Mouse (Mus musculus) myocyte (in vitro differentiated cells): Measurements from ENCODE around the gene Sc5d. TPM values are rescaled to one million over a fixed set of nuclear protein-coding genes. Genes with fewer than 3 reads are reported as not detected.

ENCODE experiments used
- H3K27me3 ChIP-seq: one replicate; pipeline ENCODE4 v1.6.1; 2011; ENCODE audit not compliant: control insufficient read depth, insufficient read depth, insufficient read length
- H3K36me3 ChIP-seq: one replicate; pipeline ENCODE4 v1.6.1; 2011; ENCODE audit not compliant: control insufficient read depth, insufficient read depth
- H3K4me2 ChIP-seq: one replicate; pipeline ENCODE4 v1.6.1; 2011; ENCODE audit warnings: low read depth, control low read depth
- H3K4me3 ChIP-seq: one replicate; pipeline ENCODE4 v1.5.1; 2011; ENCODE audit warnings: mild to moderate bottlenecking, control low read depth, moderate library complexity
- H3K79me2 ChIP-seq: one replicate; pipeline ENCODE4 v1.6.1; 2011; ENCODE audit not compliant: control insufficient read depth, insufficient read depth
- H3ac ChIP-seq: one replicate; pipeline ENCODE4 v1.6.1; 2011; ENCODE audit not compliant: control insufficient read depth, insufficient read length
- CEBPB ChIP-seq: IDR thresholded peaks from 2 replicates; pipeline ENCODE4 v1.6.1; 2011; ENCODE audit warnings: mild to moderate bottlenecking, moderate library complexity; ENCODE audit not compliant: poor library complexity, insufficient read depth, severe bottlenecking
- E2F4 ChIP-seq: IDR thresholded peaks from one replicate; pipeline ENCODE4 v1.6.1; 2011; ENCODE audit warnings: mild to moderate bottlenecking, control low read depth, moderate library complexity; ENCODE audit not compliant: insufficient read depth
- MAX ChIP-seq: IDR thresholded peaks from one replicate; pipeline ENCODE4 v1.6.1; 2011; ENCODE audit warnings: low read depth, mild to moderate bottlenecking, control low read depth
- MYOD1 ChIP-seq, 3 experiments: IDR thresholded peaks; one replicate each; pipeline ENCODE4 v1.6.1; 2011; ENCODE audit warnings: control low read depth in 2 of 3, low read depth in 2 of 3, mild to moderate bottlenecking in 2 of 3, moderate library complexity in 1 of 3; ENCODE audit not compliant: insufficient read length in 2 of 3, control insufficient read depth in 1 of 3
- MYOG ChIP-seq, 3 experiments: IDR thresholded peaks; one replicate each; pipeline ENCODE4 v1.6.1; 2011; ENCODE audit warnings: control low read depth in 2 of 3, low read depth in 2 of 3, mild to moderate bottlenecking in 2 of 3; ENCODE audit not compliant: insufficient read length in 2 of 3, control insufficient read depth in 1 of 3, insufficient read depth in 1 of 3
- POLR2A ChIP-seq: IDR thresholded peaks from one replicate; pipeline ENCODE4 v1.6.1; 2011; ENCODE audit warnings: low read depth, mild to moderate bottlenecking, control low read depth, moderate library complexity; ENCODE audit not compliant: insufficient read length
- POLR2AphosphoS2 ChIP-seq: IDR thresholded peaks from one replicate; pipeline ENCODE4 v1.6.1; 2011; ENCODE audit warnings: low read depth, control low read depth; ENCODE audit not compliant: insufficient read length
- REST ChIP-seq: IDR thresholded peaks from one replicate; pipeline ENCODE4 v1.6.1; 2011; ENCODE audit warnings: mild to moderate bottlenecking, control low read depth, moderate library complexity; ENCODE audit not compliant: insufficient read depth, insufficient read length
- SRF ChIP-seq: IDR thresholded peaks from one replicate; pipeline ENCODE4 v1.6.1; 2011; ENCODE audit warnings: low read depth; ENCODE audit not compliant: control insufficient read depth, insufficient read length
- TCF12 ChIP-seq: IDR thresholded peaks from one replicate; pipeline ENCODE4 v1.6.1; 2011; ENCODE audit warnings: mild to moderate bottlenecking, control low read depth; ENCODE audit not compliant: poor library complexity, insufficient read depth, severe bottlenecking
- TCF3 ChIP-seq: IDR thresholded peaks from one replicate; pipeline ENCODE4 v1.6.1; 2011; ENCODE audit warnings: low read depth, control low read depth; ENCODE audit not compliant: insufficient read length
- USF1 ChIP-seq: IDR thresholded peaks from one replicate; pipeline ENCODE4 v1.6.1; 2011; ENCODE audit warnings: low read depth, mild to moderate bottlenecking, control low read depth, moderate library complexity
- polyA plus RNA-seq: library from polyadenylated mRNA; unstranded; fragments of >200 nt; fragmentation: generic; extraction: Trizol; gene quantifications from one replicate; pipeline ENCODE4 v1.2.1, GENCODE M21; 2012; ENCODE audit warnings: missing spikeins

The Sc5d gene
- polyA plus RNA-seq, 1 experiment: 18.6 TPM

DNA sequence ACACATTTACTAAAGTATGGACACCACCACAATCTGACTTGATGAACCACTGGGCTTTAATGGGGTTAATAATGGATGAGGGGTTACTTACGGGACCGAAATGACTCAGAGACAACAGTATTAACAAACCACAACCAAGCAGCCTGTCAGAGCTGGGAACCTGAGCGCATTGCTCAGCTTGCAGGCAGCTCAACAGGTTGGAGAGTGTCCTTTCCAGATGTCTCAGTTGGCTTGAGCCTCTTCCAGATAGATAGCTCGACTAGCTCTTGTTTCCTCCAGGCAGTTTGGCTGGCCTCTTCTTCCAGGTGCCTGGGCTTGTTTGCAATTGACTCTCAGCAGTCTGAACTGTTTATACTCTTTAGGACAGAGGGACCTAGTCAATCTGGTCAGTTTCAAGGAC, 8.6 kb upstream of the Sc5d start:
- Histone ChIP-seq H3K27me3 (peaks cover 6% of the 10 kb centered on the region), H3K4me2 (peak overlapping the region; percentile 24)
- no peak for TF ChIP-seq SRF
- no peak for TF ChIP-seq CEBPB
- no peak for TF ChIP-seq REST
- no peak for TF ChIP-seq TCF12
- no peak for TF ChIP-seq POLR2A
- TF ChIP-seq MAX: no peak
- no peak for TF ChIP-seq MYOG (IDR thresholded peaks at IDR 0.05; ENCODE audit: control insufficient read depth in 1 of 3, insufficient read depth in 1 of 3, insufficient read length in 2 of 3, low read depth in 2 of 3)
- no peak for TF ChIP-seq USF1
- TF ChIP-seq MYOD1 (IDR thresholded peaks at IDR 0.05; ENCODE audit: control insufficient read depth in 1 of 3, insufficient read length in 2 of 3, low read depth in 2 of 3): no peak
- TF ChIP-seq E2F4: no peak
- no peak for TF ChIP-seq TCF3
- TF ChIP-seq POLR2AphosphoS2: no peak

GRCm38 (mm10) chr9:42271456-42271855, 7.4 kb upstream of the Sc5d start:
- H3K79me2 ChIP-seq: no peaks in the 10 kb centered on the region
- H3ac ChIP-seq: no peak overlapping the region
- TF ChIP-seq REST (no peak), POLR2A (no peak), SRF (no peak), TCF12 (no peak), CEBPB (no peak), E2F4 (no peak), MYOD1 (IDR thresholded peaks at IDR 0.05; ENCODE audit: control insufficient read depth in 1 of 3, insufficient read length in 2 of 3, low read depth in 2 of 3) (no peak)
- H3K27me3 ChIP-seq: peaks cover 6% of the 10 kb centered on the region
- H3K4me2 ChIP-seq: no peak overlapping the region
- no peak overlapping the region for H3K4me3 ChIP-seq
- H3K36me3 ChIP-seq: no peaks in the 10 kb centered on the region

More for the DNA sequence above, 8.6 kb upstream of the Sc5d start:
- H3K4me3 ChIP-seq: no peak overlapping the region
- H3K79me2 ChIP-seq: no peaks in the 10 kb centered on the region
- no peak overlapping the region for H3ac ChIP-seq
- H3K36me3 ChIP-seq: no peaks in the 10 kb centered on the region

GRCm38 (mm10) chr9:42270617-42271016, 6.6 kb upstream of the Sc5d start:
- H3K4me2 ChIP-seq: no peak overlapping the region
- peaks cover 6% of the 10 kb centered on the region for H3K27me3 ChIP-seq
- no peaks in the 10 kb centered on the region for H3K36me3 ChIP-seq
- H3K79me2 ChIP-seq: no peaks in the 10 kb centered on the region
- TF ChIP-seq E2F4: no peak
- TF ChIP-seq MAX: no peak
- H3K4me3 ChIP-seq: no peak overlapping the region
- no peak overlapping the region for H3ac ChIP-seq

DNA sequence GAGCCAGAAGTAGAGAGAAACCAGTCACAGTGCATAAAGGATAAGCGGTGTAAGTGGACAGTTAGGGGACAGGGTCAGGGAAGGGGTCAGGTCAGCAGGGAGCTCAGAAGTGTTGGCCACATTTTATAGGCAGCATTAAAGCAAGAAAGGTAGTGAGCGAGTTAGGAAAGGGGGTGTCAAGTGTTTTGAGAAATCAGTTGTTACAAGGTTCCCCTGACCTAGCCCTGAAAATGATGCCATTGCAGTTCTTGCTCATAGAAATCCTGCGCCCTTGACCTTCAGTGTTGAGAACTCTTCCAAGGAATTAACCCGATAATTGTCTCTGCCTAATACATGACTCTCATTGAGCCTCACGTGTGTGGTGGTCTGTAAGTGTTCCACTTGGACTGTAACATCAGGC, 6.0 kb upstream of the Sc5d start:
- no peak for TF ChIP-seq POLR2A
- TF ChIP-seq TCF3: no peak
- TF ChIP-seq E2F4: no peak
- no peak for TF ChIP-seq POLR2AphosphoS2
- TF ChIP-seq MYOG (IDR thresholded peaks at IDR 0.05; ENCODE audit: control insufficient read depth in 1 of 3, insufficient read depth in 1 of 3, insufficient read length in 2 of 3, low read depth in 2 of 3): no peak
- H3K27me3 ChIP-seq: peaks cover 6% of the 10 kb centered on the region
- no peaks in the 10 kb centered on the region for H3K36me3 ChIP-seq
- no peak overlapping the region for H3ac ChIP-seq
- H3K4me2 ChIP-seq: no peak overlapping the region
- no peaks in the 10 kb centered on the region for H3K79me2 ChIP-seq
- no peak overlapping the region for H3K4me3 ChIP-seq

GRCm38 (mm10) chr9:42268371-42268770, 4.3 kb upstream of the Sc5d start:
- Histone ChIP-seq H3K4me3 (no peak overlapping the region), H3K79me2 (peaks cover 6% of the 10 kb centered on the region), H3K27me3 (peaks cover 6% of the 10 kb centered on the region), H3K4me2 (no peak overlapping the region), H3ac (no peak overlapping the region), H3K36me3 (no peaks in the 10 kb centered on the region)
- TF ChIP-seq TCF3 (no peak), MYOG (IDR thresholded peaks at IDR 0.05; ENCODE audit: control insufficient read depth in 1 of 3, insufficient read depth in 1 of 3, insufficient read length in 2 of 3, low read depth in 2 of 3) (no peak), POLR2A (no peak), SRF (no peak), USF1 (no peak), MAX (no peak), REST (no peak)

DNA sequence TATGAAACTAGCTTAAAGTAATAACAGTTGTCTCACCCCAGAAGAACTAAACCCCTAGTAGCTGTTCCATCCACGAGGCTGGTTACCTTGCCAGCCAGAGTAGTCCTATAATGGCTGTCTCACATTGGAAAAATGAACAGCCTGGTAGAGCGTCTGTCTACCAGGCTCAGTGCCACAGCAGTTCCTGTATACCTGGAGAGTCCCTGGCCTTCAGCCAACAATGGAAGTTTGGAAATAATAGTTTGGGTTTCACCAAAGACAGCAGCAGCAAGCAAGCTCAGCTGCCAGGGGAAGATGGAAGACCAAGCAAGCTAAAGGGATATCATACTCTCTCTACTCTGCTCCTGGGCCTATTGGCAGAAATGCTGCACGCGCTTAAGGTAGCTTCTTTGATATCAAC, 1.3 kb upstream of the Sc5d start:
- peaks cover 35% of the 10 kb centered on the region for H3K79me2 ChIP-seq
- H3K27me3 ChIP-seq: peaks cover 6% of the 10 kb centered on the region
- TF ChIP-seq SRF (no peak), MAX (no peak), E2F4 (no peak), REST (no peak)
- H3K4me3 ChIP-seq: no peak overlapping the region
- peak overlapping the region; percentile 78 for H3K4me2 ChIP-seq
- H3ac ChIP-seq: no peak overlapping the region
- H3K36me3 ChIP-seq: no peaks in the 10 kb centered on the region
